Comparison of ENCODE assay signal across 18 mouse cellular contexts in the genomic region with DNA sequence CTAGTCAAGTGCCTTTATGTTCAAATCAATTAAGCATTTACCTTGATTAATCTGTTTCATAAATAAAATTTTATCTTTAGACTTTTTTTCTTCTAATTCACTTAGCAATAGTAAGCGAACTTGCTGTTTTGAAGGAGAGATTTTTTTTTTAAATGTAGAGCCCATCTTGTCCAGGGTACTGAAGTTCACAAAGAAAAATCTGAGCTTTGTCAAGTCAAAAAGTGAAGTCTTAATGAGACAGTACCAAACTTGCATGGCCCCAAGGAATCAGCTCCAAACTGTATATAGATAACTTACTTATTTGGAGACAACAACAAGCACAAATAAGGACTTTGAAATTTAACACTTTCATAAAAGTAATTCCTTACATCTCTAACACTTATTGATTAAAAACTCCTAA. TPM values are rescaled to one million over a fixed set of nuclear protein-coding genes. Genes with fewer than 3 reads are reported as not detected.
"Had no signal": no experiment of that assay in that cellular context is flagged by ENCODE, and none has a peak within 500 bp of the region (broad histone marks: within the 10 kb centered on the region; RNA-seq: fewer than 3 reads in every experiment).

No protein-coding gene starts in this region.

- H3K27ac ChIP-seq: kidney, postnatal 0 days; limb, embryonic 15.5 days; liver, embryonic 12.5 days; stomach, postnatal 0 days had no signal

- H3K4me3 ChIP-seq: limb, embryonic 15.5 days; liver, embryonic 12.5 days; myocyte had no signal

- H3K36me3 ChIP-seq: limb, embryonic 15.5 days; liver, embryonic 12.5 days had no signal

- H3K4me2 ChIP-seq: limb, embryonic 15.5 days; liver, embryonic 12.5 days; lung, embryonic 14.5 days had no signal

- DNase-seq: kidney, adult 11 months; kidney, adult 9 months; kidney, postnatal 36 days; layer of hippocampus, adult 9-11 months; layer of hippocampus, postnatal 36 days; lung, embryonic 14.5 days; lung, postnatal 10 days; lung, postnatal 4 days; thymus, adult 18-20 months; thymus, postnatal 14 days had no signal

- ATAC-seq: liver, embryonic 12.5 days had no signal

- H3K9ac ChIP-seq: limb, embryonic 15.5 days; liver, embryonic 12.5 days; lung, embryonic 14.5 days had no signal

- H3K9me3 ChIP-seq: limb, embryonic 15.5 days; liver, embryonic 12.5 days had no signal

- H3K4me1 ChIP-seq: liver, embryonic 12.5 days had no signal

RNA-seq across cellular contexts. Expression of a gene that starts 13.5 kb away (rescaled TPM):
- total RNA-seq: megakaryocyte, adult 5-6 weeks; neutrophil, adult 5-6 weeks had no signal
- polyA plus RNA-seq: kidney, postnatal 0 days; liver, embryonic 12.5 days; liver, embryonic 16.5 days; lung, embryonic 14.5 days; stomach, postnatal 0 days had no signal

RNA-seq across cellular contexts. Expression of a gene that starts 16.9 kb away (rescaled TPM):
- total RNA-seq: megakaryocyte, adult 5-6 weeks; neutrophil, adult 5-6 weeks had no signal
- polyA plus RNA-seq: kidney, postnatal 0 days; liver, embryonic 12.5 days; lung, embryonic 14.5 days; stomach, postnatal 0 days had no signal
